Mouse (Mus musculus) left cerebral cortex, postnatal 4 days (tissue): ENCODE measurements around the gene Scaf8. TPM values are rescaled to one million over a fixed set of nuclear protein-coding genes. Genes with fewer than 3 reads are reported as not detected.

Source experiments
- DNase-seq: peaks from one replicate; pipeline ENCODE4 v3.0.0-alpha.2; 2022
- intact Hi-C: fragments of 180-260 bp; cut with DNase I; formaldehyde crosslinking; loops from one replicate; pipeline ENCODE4 v1.15.1; 2025
- total RNA-seq, 2 experiments: library from RNA; stranded (reverse); gene quantifications; 2 replicates each; pipeline ENCODE4 v1.2.3; 2021

Scaf8 gene
- total RNA-seq, 2 experiments from 2014 or later, result 71.8 to 73.7 TPM

GRCm38 (mm10) chr17:3246665-3247370 lies 132.0 kb downstream of the Scaf8 start:
- peak; percentile 14 for DNase-seq
- intact Hi-C loops, result no loop called here

Other genes with a start within 250 kb of the Scaf8 start
- gene Tiam2, start 211.6 kb downstream of the Scaf8 start, total RNA-seq, result 100 to 1,000 TPM in 1 of 2 experiments, 10 to 100 TPM in 1; 89.3 to 104 TPM